Mouse (Mus musculus) 416B (cell line): Measurements from ENCODE around the gene Gm21800.
"Not testable (repeated sequence)": the region's sequence is repeated elsewhere in the genome, so short reads cannot be mapped to it uniquely, and the experiment has no call there.

ENCODE experiments used
- DNase-seq: peaks from one replicate; pipeline ENCODE4 v3.0.0; 2011; ENCODE audit warnings: low read depth

Gm21800 gene

GRCm38 (mm10) chrY:41406198-41406597 lies at the start of gene Gm21800:
TSS of gene Gm21800 (plus strand) at chrY:41406498.
- DNase-seq, result not testable (repeated sequence)
